Mouse (Mus musculus): ENCODE results near the gene Mettl26. TPM values are rescaled to one million over a fixed set of nuclear protein-coding genes. Genes with fewer than 3 reads are reported as not detected.
A peak's percentile ranks its signal among the peaks of the same experiment; 100 is the strongest.

Gene Mettl26
- polyA plus RNA-seq, 1 experiment: 78.1 TPM

- WGBS: 80% methylated on average over 14 of the region's 14 CpGs
- H3K4me3 ChIP-seq (replicated peaks; ENCODE audit: extremely low read depth, low read depth, low read length): no peak overlapping the region
- TF ChIP-seq CTCF (IDR thresholded peaks at IDR 0.05; ENCODE audit: insufficient read depth, low read length): no peak
- TF ChIP-seq POLR2A (IDR thresholded peaks at IDR 0.05; ENCODE audit: borderline replicate concordance, extremely low read depth, low read depth, low read length): no peak
- DNase-seq: no peak
- H3K4me1 ChIP-seq (ENCODE audit: control insufficient read depth, insufficient read depth, low read length): peaks cover 24% of the 10 kb centered on the region
These were observed 44.0 kb upstream of the Mettl26 start for GRCm38 (mm10) chr17:25830806-25831431.

GRCm38 (mm10) chr17:25831451-25832281 is 43.2 kb upstream of the Mettl26 start:
- 40% methylated on average over 21 of the region's 21 CpGs for WGBS
- no peak for DNase-seq
- H3K4me1 ChIP-seq (ENCODE audit: control insufficient read depth, insufficient read depth, low read length): peaks cover 28% of the 10 kb centered on the region
- H3K4me3 ChIP-seq (replicated peaks; ENCODE audit: extremely low read depth, low read depth, low read length): peak overlapping the region; percentile 77
- TF ChIP-seq POLR2A (IDR thresholded peaks at IDR 0.05; ENCODE audit: borderline replicate concordance, extremely low read depth, low read depth, low read length) (no peak), CTCF (IDR thresholded peaks at IDR 0.05; ENCODE audit: insufficient read depth, low read length) (no peak)

DNA sequence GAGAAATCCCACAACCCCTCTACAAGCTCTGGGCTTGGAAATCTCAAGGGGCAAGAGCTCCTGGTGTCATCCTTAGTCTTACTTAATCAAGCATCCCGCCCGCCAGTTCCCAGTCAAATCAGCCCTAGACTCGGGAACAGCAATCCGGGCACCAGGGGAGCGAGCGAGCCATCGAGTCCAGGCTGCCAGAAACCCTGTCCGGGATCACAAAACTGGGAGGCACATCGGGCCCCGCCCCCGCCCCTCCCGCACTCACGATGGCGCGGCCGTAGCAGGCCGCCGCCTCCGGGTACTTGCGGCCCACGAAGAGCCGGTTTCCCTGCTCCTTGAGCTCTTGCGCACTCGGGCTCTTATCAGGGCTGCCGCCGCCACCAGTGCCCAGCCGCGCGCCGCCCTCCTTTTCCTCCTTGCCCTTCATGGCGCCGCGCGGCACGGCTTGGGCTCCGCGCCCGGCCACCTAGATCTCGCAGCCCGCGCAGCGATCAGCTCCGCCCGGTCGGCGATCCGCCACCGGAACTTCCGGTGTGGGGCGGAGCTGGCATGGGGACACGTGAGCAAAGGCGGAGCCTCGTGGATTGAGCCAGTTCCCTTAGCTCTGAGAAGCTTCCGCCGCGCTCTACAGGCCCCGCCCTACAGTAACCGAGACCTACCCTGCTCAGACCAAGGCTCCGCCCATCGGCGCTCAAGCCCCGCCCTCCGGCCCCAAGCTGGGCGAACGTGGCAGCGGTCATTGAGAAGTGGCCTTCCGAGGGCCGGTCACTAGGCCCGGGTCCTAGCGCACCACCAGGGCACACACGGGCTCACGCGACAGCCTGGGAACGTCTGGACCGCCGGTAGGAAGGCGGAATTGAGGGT is 42.2 kb upstream of the Mettl26 start:
- TF ChIP-seq POLR2A (IDR thresholded peaks at IDR 0.05; ENCODE audit: borderline replicate concordance, extremely low read depth, low read depth, low read length): peak; percentile 51
- no peak for TF ChIP-seq CTCF (IDR thresholded peaks at IDR 0.05; ENCODE audit: insufficient read depth, low read length)
- DNase-seq: peak; percentile 99
- Histone ChIP-seq H3K4me1 (ENCODE audit: control insufficient read depth, insufficient read depth, low read length) (peaks cover 31% of the 10 kb centered on the region), H3K4me3 (replicated peaks; ENCODE audit: extremely low read depth, low read depth, low read length) (peak overlapping the region; percentile 84)
- under 1% methylated on average over 77 of the region's 77 CpGs for WGBS

DNA sequence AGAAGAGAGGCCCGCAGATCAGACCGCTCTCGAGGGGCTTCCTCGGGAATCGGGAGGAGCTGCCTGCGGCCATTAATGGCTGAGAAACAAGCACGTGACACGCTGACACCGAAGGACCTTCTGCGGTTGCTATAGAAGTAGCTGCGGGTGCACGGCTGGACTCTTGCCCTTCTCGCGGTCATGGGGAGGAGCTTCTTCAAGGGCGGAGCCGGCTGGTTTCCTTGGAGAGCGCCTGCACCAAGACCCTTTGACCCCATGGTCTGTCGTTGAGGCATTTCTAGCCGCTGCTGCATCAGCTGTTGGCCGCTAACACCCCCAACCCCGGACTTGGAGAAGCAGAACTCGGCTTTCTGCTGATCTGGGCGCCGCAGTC is 41.6 kb upstream of the Mettl26 start, which contains the start of gene Stub1:
Gene Stub1 (minus strand): TSS at position 114 of the 373 bp plus-strand sequence.
- under 1% methylated on average over 24 of the region's 24 CpGs for WGBS
- Histone ChIP-seq H3K4me1 (ENCODE audit: control insufficient read depth, insufficient read depth, low read length) (peaks cover 30% of the 10 kb centered on the region), H3K4me3 (replicated peaks; ENCODE audit: extremely low read depth, low read depth, low read length) (peak within 1 kb of the TSS; percentile 84)
- DNase-seq: no peak
- TF ChIP-seq POLR2A (IDR thresholded peaks at IDR 0.05; ENCODE audit: borderline replicate concordance, extremely low read depth, low read depth, low read length): no peak; the same call in 1 of the 2 replicates
- TF ChIP-seq CTCF (IDR thresholded peaks at IDR 0.05; ENCODE audit: insufficient read depth, low read length): no peak

DNA sequence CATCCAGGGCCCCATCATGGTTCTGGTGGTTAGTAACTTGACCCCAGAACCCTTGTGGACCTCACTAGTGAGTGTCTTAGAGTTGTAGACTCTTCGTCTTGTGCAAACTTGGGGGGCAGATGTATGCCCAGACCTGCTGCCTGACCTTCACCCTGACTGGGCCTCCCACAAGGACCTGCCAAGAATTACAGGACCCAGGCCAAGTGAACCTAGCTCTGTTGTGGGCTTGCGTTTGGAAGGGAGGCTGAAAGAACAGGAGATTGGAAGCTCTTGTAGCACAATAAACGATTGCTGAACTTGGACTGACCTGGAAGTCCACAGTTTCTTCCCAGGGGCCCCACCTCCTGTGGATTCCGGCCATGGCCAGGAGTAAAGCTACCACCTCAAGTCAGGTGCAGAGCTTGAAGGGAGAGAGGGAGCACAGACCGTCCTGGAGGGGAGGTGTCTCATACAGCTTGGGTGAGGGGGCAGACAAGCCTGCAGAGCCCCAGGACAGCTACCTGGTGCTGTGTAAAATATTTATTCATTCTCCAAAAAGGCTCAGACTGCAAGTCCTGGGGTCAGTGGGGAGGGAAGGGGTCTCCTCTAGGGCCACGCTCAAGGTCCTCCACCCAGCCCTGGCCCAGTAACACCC is 40.8 kb upstream of the Mettl26 start:
- H3K4me3 ChIP-seq (replicated peaks; ENCODE audit: extremely low read depth, low read depth, low read length): peak overlapping the region; percentile 84
- peaks cover 27% of the 10 kb centered on the region for H3K4me1 ChIP-seq (ENCODE audit: control insufficient read depth, insufficient read depth, low read length)
- 28% methylated on average over 6 of the region's 6 CpGs for WGBS
- TF ChIP-seq POLR2A (IDR thresholded peaks at IDR 0.05; ENCODE audit: borderline replicate concordance, extremely low read depth, low read depth, low read length) (no peak), CTCF (IDR thresholded peaks at IDR 0.05; ENCODE audit: insufficient read depth, low read length) (no peak)
- peak; percentile 29 for DNase-seq

DNA sequence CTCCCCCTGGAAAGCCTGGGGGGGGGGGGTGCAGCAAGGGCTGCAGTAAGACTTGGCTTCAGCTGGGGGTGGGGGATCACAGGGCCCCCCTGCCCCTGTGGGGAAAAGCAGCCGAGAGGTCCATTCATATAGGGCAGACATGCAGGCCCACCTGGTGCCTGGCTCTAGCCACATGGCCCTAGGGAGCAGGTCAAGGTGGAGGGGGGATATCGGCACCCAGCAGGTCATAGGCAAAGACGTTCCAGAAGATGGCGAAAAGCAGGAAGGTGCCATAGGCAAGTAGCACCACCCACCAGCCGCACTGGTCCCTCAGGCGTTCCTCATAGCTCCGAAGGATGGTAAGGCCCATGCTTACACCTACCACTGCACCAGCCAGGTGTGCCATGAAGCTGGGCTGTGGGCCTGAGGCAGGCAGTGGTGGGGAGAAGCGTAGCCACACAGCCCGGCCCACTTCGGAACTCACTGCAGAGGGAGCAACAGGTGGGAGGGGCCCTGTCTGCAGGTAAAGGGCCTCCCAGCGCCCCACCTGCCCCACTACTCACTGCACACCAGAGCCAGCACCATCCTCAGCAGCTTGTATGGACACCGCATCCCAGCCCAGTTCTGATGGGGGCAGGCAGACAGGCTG is 40.2 kb upstream of the Mettl26 start:
- TF ChIP-seq CTCF (IDR thresholded peaks at IDR 0.05; ENCODE audit: insufficient read depth, low read length) (no peak), POLR2A (IDR thresholded peaks at IDR 0.05; ENCODE audit: borderline replicate concordance, extremely low read depth, low read depth, low read length) (no peak)
- Histone ChIP-seq H3K4me1 (ENCODE audit: control insufficient read depth, insufficient read depth, low read length) (peaks cover 24% of the 10 kb centered on the region), H3K4me3 (replicated peaks; ENCODE audit: extremely low read depth, low read depth, low read length) (no peak overlapping the region)
- 79% methylated on average over 12 of the region's 12 CpGs for WGBS
- no peak for DNase-seq

DNA sequence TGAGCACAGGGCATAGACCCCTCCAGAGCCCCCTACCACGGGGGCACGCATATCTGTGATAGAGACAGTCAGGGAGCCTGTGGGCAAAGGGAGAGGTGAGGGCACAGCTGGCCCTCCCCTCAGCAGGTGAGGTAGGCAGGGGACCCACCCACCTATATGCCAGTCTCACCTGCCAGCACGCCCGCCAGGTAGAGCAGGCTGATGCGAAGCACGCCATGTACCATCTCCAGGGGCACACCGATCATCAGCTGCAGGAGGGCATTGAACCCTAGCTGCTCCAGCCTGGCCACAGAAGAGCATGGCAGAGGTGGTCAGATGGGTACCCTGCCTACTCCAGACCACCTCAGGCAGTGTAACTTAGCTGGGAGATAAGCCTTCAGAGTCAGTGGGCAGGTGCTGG is 39.6 kb upstream of the Mettl26 start:
- H3K4me3 ChIP-seq (replicated peaks; ENCODE audit: extremely low read depth, low read depth, low read length): no peak overlapping the region
- DNase-seq: no peak
- 86% methylated on average over 7 of the region's 7 CpGs for WGBS
- peaks cover 23% of the 10 kb centered on the region for H3K4me1 ChIP-seq (ENCODE audit: control insufficient read depth, insufficient read depth, low read length)
- no peak for TF ChIP-seq CTCF (IDR thresholded peaks at IDR 0.05; ENCODE audit: insufficient read depth, low read length)
- no peak for TF ChIP-seq POLR2A (IDR thresholded peaks at IDR 0.05; ENCODE audit: borderline replicate concordance, extremely low read depth, low read depth, low read length)

GRCm38 (mm10) chr17:25835816-25836215 is 39.1 kb upstream of the Mettl26 start:
- TF ChIP-seq CTCF (IDR thresholded peaks at IDR 0.05; ENCODE audit: insufficient read depth, low read length): no peak
- no peak for TF ChIP-seq POLR2A (IDR thresholded peaks at IDR 0.05; ENCODE audit: borderline replicate concordance, extremely low read depth, low read depth, low read length)
- 87% methylated on average over 16 of the region's 16 CpGs for WGBS
- DNase-seq: no peak
- H3K4me1 ChIP-seq (ENCODE audit: control insufficient read depth, insufficient read depth, low read length): peaks cover 23% of the 10 kb centered on the region
- no peak overlapping the region for H3K4me3 ChIP-seq (replicated peaks; ENCODE audit: extremely low read depth, low read depth, low read length)

Measured in lung, adult 2 months (tissue).